Mouse (Mus musculus) megakaryocyte, embryonic 14.5 days (primary cell): Measurements from ENCODE around the gene Gm13288. TPM values are rescaled to one million over a fixed set of nuclear protein-coding genes. Genes with fewer than 3 reads are reported as not detected.
"Not testable (repeated sequence)": the region's sequence is repeated elsewhere in the genome, so short reads cannot be mapped to it uniquely, and the experiment has no call there.

ENCODE experiments used
- H3K27me3 ChIP-seq: replicated peaks from 2 replicates; pipeline ENCODE3; 2012; ENCODE audit warnings: inconsistent platforms
- H3K36me3 ChIP-seq: replicated peaks from 2 replicates; pipeline ENCODE3; 2012; ENCODE audit warnings: low read length, inconsistent platforms, mixed read lengths
- H3K4me1 ChIP-seq: 2 replicates; pipeline ENCODE4 v1.6.1; 2012; ENCODE audit warnings: inconsistent platforms
- H3K4me3 ChIP-seq: replicated peaks from 2 replicates; pipeline ENCODE3; 2012; ENCODE audit warnings: moderate library complexity, mild to moderate bottlenecking, inconsistent platforms
- H3K9me3 ChIP-seq: 2 replicates; pipeline ENCODE4 v1.6.1; 2012; ENCODE audit warnings: inconsistent platforms
- FLI1 ChIP-seq: IDR thresholded peaks from 2 replicates; pipeline ENCODE4 v1.6.1; 2012; ENCODE audit warnings: low read length, inconsistent platforms, mixed read lengths
- GATA1 ChIP-seq: IDR thresholded peaks from 3 replicates; pipeline ENCODE4 v1.6.1; 2012; ENCODE audit warnings: mixed read lengths, low read length, inconsistent platforms, borderline replicate concordance
- polyA plus RNA-seq: library from polyadenylated mRNA; stranded (reverse); fragments of >175 nt; gene quantifications from 2 replicates; pipeline ENCODE4 v1.2.3, GENCODE M21; 2012; ENCODE audit warnings: low replicate concordance; ENCODE audit not compliant: insufficient read depth

The Gm13288 gene
- polyA plus RNA-seq, 1 experiment = not detected

DNA sequence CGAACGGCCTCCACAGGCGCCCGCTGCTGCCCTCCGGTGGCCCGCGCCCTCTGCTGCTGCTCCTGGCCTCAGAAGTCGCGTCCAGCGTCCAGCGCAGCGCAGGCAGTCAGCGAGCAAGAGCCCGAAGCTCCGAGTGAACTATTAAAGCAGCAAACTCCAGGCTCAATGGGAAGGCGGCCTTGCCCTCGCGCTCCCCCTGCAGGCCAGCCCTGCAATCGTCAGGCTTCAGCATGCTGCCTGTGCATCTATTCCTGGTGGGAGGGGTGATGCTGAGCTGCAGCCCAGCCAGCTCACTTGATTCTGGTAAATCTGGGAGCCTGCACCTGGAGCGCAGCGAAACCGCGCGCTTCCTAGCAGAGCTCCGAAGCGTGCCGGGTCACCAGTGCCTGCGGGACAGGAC, 16.9 kb upstream of the Gm13288 start, which contains the start of gene Gm13277:
Gm13277 (plus strand) TSS at position 231 of the 400 bp plus-strand sequence.
- not testable (repeated sequence) for H3K4me3 ChIP-seq, H3K9me3 ChIP-seq, H3K36me3 ChIP-seq, H3K27me3 ChIP-seq, H3K4me1 ChIP-seq

DNA sequence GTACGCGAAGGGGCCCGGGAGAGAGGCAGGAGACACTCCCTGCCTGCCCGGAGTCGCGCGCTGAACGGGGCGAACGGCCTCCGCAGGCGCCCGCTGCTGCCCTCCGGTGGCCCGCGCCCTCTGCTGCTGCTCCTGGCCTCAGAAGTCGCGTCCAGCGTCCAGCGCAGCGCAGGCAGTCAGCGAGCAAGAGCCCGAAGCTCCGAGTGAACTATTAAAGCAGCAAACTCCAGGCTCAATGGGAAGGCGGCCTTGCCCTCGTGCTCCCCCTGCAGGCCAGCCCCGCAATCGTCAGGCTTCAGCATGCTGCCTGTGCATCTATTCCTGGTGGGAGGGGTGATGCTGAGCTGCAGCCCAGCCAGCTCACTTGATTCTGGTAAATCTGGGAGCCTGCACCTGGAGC, 14.1 kb upstream of the Gm13288 start, which contains the start of gene Gm13278:
Gm13278 (plus strand) TSS at position 301 of the 400 bp plus-strand sequence.
- H3K4me3 ChIP-seq, H3K27me3 ChIP-seq, H3K9me3 ChIP-seq, H3K36me3 ChIP-seq, H3K4me1 ChIP-seq: not testable (repeated sequence)

DNA sequence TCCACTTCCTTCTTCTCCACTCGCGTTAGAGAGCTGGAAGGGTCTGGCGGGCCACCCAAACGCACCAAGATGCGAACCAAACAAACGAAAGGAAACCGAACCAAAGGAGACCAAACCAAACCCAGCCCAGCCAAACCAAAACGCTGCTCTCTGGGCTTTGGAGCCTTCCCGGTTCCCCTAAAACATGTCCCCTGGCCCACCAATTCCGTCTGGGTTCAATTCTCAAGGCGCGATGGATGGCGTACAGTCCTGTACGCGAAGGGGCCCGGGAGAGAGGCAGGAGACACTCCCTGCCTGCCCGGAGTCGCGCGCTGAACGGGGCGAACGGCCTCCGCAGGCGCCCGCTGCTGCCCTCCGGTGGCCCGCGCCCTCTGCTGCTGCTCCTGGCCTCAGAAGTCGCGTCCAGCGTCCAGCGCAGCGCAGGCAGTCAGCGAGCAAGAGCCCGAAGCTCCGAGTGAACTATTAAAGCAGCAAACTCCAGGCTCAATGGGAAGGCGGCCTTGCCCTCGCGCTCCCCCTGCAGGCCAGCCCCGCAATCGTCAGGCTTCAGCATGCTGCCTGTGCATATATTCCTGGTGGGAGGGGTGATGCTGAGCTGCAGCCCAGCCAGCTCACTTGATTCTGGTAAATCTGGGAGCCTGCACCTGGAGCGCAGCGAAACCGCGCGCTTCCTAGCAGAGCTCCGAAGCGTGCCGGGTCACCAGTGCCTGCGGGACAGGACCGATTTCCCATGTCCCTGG, 11.2 kb upstream of the Gm13288 start, which contains the start of gene Gm13275:
Gm13275 (plus strand) TSS at position 552 of the 740 bp plus-strand sequence.
- not testable (repeated sequence) for H3K4me1 ChIP-seq, H3K36me3 ChIP-seq, H3K9me3 ChIP-seq, H3K4me3 ChIP-seq, H3K27me3 ChIP-seq

DNA sequence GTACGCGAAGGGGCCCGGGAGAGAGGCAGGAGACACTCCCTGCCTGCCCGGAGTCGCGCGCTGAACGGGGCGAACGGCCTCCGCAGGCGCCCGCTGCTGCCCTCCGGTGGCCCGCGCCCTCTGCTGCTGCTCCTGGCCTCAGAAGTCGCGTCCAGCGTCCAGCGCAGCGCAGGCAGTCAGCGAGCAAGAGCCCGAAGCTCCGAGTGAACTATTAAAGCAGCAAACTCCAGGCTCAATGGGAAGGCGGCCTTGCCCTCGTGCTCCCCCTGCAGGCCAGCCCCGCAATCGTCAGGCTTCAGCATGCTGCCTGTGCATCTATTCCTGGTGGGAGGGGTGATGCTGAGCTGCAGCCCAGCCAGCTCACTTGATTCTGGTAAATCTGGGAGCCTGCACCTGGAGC, 8.2 kb upstream of the Gm13288 start, which contains the start of gene Gm13279:
Gm13279 (plus strand) TSS at position 301 of the 400 bp plus-strand sequence.
- H3K4me1 ChIP-seq = not testable (repeated sequence)

DNA sequence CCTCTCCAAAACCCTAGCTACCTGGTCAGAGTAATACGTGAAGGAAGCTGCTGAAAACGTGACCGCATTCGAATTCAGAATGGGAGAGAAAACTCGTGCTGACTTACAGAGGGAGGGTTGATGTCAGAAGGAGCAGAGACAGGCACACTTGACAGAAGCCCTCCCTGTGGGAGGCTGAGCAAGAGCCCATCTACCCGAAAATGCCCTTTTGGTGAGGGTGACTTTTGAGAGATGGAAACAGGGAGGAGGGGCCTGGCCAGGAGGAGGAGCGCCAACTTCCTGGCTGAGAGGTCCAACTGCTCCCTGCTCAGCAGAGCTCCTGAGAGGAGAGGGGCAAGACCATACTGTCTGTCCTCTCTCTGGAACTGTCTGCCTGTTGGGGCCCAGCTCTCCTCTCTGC, 6.0 kb upstream of the Gm13288 start, which contains the start of gene Gm13285:
Gm13285 (plus strand) TSS at position 301 of the 400 bp plus-strand sequence.
- H3K27me3 ChIP-seq, H3K36me3 ChIP-seq, H3K4me3 ChIP-seq: not testable (repeated sequence)

More for the DNA sequence above, 8.2 kb upstream of the Gm13288 start, which contains the start of gene Gm13279:
- H3K9me3 ChIP-seq, H3K4me3 ChIP-seq, H3K27me3 ChIP-seq, H3K36me3 ChIP-seq: not testable (repeated sequence)

DNA sequence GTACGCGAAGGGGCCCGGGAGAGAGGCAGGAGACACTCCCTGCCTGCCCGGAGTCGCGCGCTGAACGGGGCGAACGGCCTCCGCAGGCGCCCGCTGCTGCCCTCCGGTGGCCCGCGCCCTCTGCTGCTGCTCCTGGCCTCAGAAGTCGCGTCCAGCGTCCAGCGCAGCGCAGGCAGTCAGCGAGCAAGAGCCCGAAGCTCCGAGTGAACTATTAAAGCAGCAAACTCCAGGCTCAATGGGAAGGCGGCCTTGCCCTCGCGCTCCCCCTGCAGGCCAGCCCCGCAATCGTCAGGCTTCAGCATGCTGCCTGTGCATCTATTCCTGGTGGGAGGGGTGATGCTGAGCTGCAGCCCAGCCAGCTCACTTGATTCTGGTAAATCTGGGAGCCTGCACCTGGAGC, 2.4 kb upstream of the Gm13288 start, which contains the start of gene Gm13287:
Gm13287 (plus strand) TSS at position 301 of the 400 bp plus-strand sequence.
- H3K9me3 ChIP-seq, H3K27me3 ChIP-seq, H3K4me3 ChIP-seq, H3K36me3 ChIP-seq, H3K4me1 ChIP-seq: not testable (repeated sequence)

More for the DNA sequence above, 6.0 kb upstream of the Gm13288 start, which contains the start of gene Gm13285:
- not testable (repeated sequence) for H3K9me3 ChIP-seq, H3K4me1 ChIP-seq

DNA sequence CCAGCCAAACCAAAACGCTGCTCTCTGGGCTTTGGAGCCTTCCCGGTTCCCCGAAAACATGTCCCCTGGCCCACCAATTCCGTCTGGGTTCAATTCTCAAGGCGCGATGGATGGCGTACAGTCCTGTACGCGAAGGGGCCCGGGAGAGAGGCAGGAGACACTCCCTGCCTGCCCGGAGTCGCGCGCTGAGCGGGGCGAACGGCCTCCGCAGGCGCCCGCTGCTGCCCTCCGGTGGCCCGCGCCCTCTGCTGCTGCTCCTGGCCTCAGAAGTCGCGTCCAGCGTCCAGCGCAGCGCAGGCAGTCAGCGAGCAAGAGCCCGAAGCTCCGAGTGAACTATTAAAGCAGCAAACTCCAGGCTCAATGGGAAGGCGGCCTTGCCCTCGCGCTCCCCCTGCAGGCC, 430 bp downstream of the Gm13288 start:
- not testable (repeated sequence) for H3K36me3 ChIP-seq, H3K4me1 ChIP-seq, H3K9me3 ChIP-seq, H3K27me3 ChIP-seq, H3K4me3 ChIP-seq

DNA sequence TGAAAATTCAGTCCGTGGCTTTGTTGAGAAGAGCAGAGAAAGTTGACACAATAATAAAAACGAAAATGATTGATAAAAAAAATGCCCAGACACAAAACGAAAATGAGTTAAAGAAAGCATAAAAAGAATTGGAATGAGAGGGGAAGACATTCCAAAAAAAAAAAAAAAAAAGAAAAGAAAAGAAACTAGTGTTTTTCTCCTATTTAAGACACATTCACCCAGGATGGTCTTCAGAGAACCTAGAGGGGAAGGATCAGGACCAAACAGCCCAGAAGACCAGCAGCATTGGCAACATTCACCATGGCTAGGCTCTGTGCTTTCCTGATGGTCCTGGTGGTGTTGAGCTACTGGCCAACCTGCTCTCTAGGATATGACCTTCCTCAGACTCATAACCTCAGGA, 10.6 kb downstream of the Gm13288 start, which contains the start of gene Ifna7:
Ifna7 (plus strand) TSS at position 301 of the 400 bp plus-strand sequence.
- Histone ChIP-seq H3K36me3 (no peaks in the 10 kb centered on the region), H3K4me1 (no peaks in the 10 kb centered on the region), H3K27me3 (peaks cover 2% of the 10 kb centered on the region), H3K9me3 (peaks cover 7% of the 10 kb centered on the region), H3K4me3 (no peak within 1 kb of the TSS)
- TF ChIP-seq FLI1 (no peak), GATA1 (no peak)

DNA sequence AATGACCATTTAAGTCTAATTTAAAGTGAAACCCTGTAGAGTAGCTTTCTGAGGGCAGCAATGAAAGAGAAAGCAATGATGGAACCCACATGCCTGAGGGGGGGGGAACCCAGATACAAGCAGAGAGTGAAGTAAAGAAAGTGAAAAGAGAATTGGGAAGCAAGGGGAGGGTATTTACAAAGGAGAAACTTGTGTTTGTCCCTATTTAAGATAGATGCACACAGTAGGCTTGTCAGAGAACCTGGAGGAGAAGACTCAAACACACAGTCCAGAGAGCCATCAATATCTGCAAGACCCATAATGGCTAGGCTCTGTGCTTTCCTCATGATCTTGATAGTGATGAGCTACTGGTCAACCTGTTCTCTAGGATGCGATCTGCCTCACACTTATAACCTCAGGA, 14.3 kb downstream of the Gm13288 start, which contains the start of gene Ifna11:
Ifna11 (plus strand) TSS at position 301 of the 400 bp plus-strand sequence.
- Histone ChIP-seq H3K4me3 (no peak within 1 kb of the TSS), H3K4me1 (0 out of 2 replicates have a peak, but pooled peaks cover 3% of the 10 kb centered on the region), H3K27me3 (peaks cover 2% of the 10 kb centered on the region), H3K9me3 (no peaks in the 10 kb centered on the region), H3K36me3 (no peaks in the 10 kb centered on the region)
- TF ChIP-seq FLI1 (no peak), GATA1 (no peak)

DNA sequence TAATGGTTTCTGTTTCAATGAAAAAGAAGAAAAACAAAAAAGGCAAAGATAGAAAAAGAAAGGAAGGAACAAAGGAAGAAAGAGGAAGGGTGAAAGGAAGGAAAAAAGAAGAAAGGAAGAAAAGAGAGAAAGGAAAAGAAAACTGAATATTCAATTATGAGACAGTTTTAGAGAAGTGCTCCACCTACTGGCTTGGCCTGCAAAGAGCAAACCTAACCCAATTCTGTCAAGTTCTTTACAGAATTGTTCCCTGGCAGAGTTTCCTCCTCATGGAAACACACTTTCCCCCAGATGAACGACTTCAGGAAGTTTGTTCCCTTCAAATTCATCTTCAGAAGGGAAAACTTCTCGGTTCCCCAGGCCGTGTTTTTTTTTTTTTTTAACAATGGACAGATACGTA, 17.7 kb downstream of the Gm13288 start:
- TF ChIP-seq FLI1 (no peak), GATA1 (no peak)
- no peaks in the 10 kb centered on the region for H3K36me3 ChIP-seq
- 0 out of 2 replicates have a peak, but pooled peaks cover 3% of the 10 kb centered on the region for H3K4me1 ChIP-seq
- no peaks in the 10 kb centered on the region for H3K9me3 ChIP-seq
- H3K4me3 ChIP-seq = no peak overlapping the region
- peaks cover 2% of the 10 kb centered on the region for H3K27me3 ChIP-seq

DNA sequence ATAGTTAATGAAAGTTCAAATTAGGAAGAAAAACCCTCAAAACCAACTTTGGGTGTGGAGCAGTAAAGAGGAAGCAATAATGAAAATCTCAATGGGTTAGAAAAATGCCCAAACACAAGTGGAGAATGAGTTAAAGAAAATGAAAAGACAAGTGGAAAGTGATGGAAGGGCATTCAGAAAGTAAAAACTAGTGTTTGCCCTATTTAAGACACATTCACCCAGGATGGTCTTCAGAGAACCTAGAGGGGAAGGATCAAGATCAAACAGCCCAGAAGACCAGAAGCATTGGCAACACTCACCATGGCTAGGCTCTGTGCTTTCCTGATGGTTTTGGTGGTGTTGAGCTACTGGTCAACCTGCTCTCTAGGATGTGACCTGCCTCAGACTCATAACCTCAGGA, 21.8 kb downstream of the Gm13288 start, which contains the start of gene Ifna6:
Ifna6 (plus strand) TSS at position 301 of the 400 bp plus-strand sequence.
- H3K4me1 ChIP-seq = peaks cover 13% of the 10 kb centered on the region
- not testable (repeated sequence) for H3K36me3 ChIP-seq, H3K4me3 ChIP-seq, H3K9me3 ChIP-seq, H3K27me3 ChIP-seq
